Mouse (Mus musculus): ENCODE data around the gene Thsd4. TPM values are rescaled to one million over a fixed set of nuclear protein-coding genes. Genes with fewer than 3 reads are reported as not detected.
A peak's percentile ranks its signal among the peaks of the same experiment; 100 is the strongest.

Gene Thsd4
- total RNA-seq, 2 experiments from 2014 or later: 17.0 to 17.5 TPM

GRCm38 (mm10) chr9:60518216-60518615 lies 3.6 kb downstream of the Thsd4 start:
- intact Hi-C loops (cut with DNase I): no loop called here
- DNase-seq: no peak

DNA sequence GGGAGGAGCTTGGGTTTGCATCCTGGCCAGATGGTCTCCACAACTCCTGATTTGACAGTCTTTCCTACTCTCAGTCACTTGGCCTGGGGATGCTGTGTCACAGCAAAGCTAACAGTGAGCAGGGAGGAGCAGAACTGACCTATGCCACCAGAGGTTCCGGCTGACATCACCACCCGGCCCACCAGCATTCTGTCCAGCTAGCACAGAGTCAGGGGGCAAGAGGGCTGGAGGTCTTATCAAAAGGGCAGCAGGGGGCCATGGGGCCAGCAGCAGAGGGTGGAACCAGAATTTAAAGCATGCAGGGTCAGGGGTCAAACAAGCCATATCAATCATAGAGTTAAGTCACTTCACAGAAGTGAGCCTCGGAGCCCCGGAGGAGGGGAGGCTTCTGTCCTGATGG lies 4.7 kb downstream of the Thsd4 start:
- no peak for DNase-seq
- intact Hi-C loops (cut with DNase I): no loop called here

DNA sequence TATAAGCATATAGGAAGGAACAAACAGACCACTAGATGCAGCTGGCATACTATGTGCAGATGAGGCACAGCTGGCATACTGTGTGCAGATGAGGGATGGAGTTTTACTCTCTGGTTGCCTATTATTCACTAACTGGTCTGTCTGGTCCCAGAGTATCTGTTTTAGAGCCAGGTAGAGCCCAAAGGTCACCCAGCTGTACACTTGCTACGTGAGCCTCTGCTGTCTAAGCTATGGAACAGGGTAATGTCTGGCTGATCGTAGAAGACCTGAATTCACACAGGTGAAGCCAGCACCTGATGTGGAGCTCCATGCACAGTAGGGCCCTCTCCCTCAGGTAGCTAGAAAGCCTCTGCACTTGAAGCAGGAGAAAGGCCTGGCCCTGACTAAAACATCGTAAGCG lies 5.5 kb downstream of the Thsd4 start:
- intact Hi-C loops (cut with DNase I): no loop called here
- no peak for DNase-seq

DNA sequence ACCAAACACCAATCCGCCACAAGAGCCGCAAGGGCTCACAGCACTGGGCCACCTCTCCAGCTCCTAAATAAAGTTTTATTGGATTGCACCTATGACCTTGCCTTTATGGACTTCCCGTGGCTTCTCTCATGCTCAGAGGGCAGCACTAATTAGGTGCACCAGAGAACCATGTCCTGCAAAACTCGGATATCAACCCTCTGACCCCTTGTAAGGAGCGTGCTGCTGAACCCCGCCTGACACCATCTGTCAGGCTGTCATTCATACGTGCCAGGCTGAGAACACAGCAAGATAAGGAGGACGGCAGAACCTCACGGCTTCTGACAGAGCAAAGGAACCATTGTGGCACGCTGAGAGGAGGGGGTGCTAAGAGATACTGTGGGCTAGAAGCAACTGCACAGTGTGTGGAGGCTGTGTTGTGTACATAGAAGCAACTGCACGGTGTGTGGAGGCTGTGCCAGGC lies 8.5 kb downstream of the Thsd4 start:
- no peak for DNase-seq
- intact Hi-C loops (cut with DNase I): no loop called here

GRCm38 (mm10) chr9:60510876-60511275 lies 11.0 kb downstream of the Thsd4 start:
- intact Hi-C loops (cut with DNase I): no loop called here
- peak; percentile 54 to 63 for DNase-seq

GRCm38 (mm10) chr9:60506136-60506535 lies 15.7 kb downstream of the Thsd4 start:
- DNase-seq: peak; percentile 24 to 55

DNA sequence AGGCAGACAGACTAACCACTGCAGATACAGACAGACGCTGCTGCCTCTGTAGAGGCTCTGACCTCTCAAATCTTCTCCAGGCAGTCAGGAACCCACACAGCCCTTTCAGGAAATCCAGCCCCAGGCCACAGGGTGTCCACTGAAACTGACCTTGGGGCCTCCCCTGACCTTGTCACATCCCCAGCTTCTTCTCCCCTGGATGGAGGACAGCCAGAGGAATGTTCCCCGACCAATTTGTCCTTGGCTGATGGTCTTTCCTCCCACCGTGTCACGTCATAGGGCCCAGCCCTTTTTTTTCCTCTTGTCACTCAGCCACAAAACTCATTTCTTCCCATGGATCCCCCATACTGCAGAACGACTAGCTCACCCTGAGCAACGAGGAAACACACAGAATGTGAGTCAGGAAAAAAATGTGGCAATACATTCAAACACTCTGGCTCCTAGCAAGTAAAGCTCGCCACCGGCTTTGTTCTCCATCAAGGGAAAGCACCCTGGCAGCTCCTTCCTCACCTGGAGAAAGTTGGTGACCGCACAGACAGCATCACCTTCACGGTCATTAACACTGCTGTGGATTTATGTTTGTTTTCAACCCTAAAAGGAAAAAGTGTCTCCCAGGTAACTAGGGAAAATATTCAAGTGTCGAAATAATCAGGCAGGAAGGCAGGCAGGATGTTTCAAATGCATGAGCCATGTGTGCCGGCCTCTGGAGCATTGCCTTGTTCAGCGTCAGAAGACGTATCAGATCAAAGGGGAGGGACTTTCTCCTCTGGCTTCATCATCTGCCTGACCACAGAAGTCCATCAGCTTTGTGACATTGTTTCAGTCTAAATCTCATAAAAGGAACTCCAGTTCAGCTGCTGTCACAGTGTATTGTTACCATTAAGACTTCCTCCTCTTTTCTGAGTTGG lies 17.2 kb downstream of the Thsd4 start:
- intact Hi-C loops (cut with DNase I): no loop called here
- DNase-seq: peak in 1 of 2 experiments; percentile 66

More at GRCm38 (mm10) chr9:60506136-60506535, 15.7 kb downstream of the Thsd4 start:
- intact Hi-C loops (cut with DNase I): no loop called here

- intact Hi-C loops (cut with DNase I): no loop called here
- no peak for DNase-seq
Measured at GRCm38 (mm10) chr9:60502220-60502619, 19.6 kb downstream of the Thsd4 start.

- intact Hi-C loops (cut with DNase I): no loop called here
- DNase-seq: no peak
Measured at GRCm38 (mm10) chr9:60501504-60502179, 20.2 kb downstream of the Thsd4 start.

DNA sequence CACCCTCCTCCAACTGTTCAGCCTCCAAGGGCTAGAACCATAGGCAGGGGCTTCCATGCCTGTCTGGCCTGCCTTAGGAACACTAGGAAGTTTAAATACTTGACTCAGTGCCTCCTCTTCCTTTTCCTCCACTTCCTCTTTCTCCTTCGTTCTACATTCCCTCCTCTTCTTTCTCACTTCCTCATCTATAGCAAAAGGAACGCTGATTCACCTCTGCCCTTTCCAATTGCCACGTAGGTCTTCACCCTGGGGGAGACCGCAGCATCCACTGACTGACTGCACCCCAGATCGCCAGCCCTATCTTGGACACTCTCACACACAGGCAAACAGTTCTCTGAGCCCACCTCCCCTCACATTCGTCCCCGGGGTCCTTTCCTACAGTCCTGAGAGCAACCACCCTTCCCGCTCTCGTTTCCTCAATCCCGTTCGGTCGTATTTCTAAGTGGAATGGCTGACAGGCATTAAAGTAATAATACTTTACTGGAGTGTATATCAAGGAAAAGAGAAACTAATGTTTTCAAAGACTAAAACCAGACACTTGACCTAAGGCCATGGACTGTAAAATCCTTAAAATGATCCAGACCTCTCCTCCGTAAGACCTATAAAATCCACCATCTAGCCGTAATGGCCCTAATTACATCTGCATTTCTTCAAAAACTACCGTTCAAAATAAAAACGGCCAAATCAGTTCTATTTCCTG lies 29.4 kb downstream of the Thsd4 start:
- intact Hi-C loops (cut with DNase I): no loop called here
- no peak for DNase-seq

DNA sequence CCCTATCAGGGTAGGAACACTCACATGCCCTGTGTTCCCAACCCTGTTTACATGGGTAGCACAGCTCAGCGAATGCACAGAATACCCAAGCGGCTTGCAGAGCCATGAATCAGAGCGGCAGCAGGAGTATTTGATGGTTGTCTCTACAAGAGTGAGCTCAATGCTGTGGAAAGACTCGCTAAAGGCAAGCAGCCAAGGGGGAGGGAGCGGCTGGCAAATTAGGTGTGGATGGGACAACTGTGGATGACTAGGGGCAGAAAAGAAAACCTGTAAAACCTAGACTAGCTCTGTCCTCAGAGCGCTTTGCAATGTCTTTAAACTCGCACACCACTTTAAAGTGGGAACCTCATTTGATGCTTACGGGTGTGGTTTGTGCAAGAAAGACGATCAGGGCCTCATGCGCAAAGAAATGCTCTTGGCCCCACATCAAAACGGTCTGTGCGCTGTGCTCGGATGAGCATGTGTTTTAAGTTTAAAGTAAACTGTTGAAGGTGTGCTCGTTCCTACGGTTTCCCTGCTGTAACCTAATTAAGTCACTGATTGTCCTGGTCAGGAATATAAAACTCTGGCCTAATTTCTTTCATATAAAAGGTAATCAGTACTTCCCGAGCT lies 30.3 kb downstream of the Thsd4 start:
- DNase-seq: no peak
- intact Hi-C loops (cut with DNase I): no loop called here

GRCm38 (mm10) chr9:60491079-60491478 lies 30.8 kb downstream of the Thsd4 start:
- no peak for DNase-seq

GRCm38 (mm10) chr9:60488816-60489215 lies 33.0 kb downstream of the Thsd4 start:
- intact Hi-C loops (cut with DNase I): no loop called here
- no peak for DNase-seq

More at GRCm38 (mm10) chr9:60491079-60491478, 30.8 kb downstream of the Thsd4 start:
- intact Hi-C loops (cut with DNase I): no loop called here

- intact Hi-C loops (cut with DNase I): no loop called here
- DNase-seq: no peak
Measured at GRCm38 (mm10) chr9:60482165-60482564, 39.7 kb downstream of the Thsd4 start.

DNA sequence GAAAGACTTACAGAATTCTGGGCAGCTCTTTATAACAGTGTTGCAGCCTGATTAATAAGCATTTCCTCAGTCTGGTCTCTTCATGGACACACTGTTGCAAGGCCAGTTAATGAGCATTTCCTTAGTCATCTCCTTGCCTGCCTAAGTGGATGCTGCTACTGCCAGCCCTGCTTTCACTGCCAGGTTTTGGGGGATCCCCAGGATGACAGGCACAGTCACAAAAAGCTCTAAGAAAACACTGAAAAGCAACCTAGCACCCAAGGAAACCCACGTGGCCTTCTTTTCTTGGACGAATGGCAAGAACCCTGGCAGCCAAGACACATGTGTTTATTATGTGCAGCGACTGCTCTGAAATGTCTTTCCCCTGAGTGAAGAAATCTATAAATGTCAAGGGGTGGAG lies 41.8 kb downstream of the Thsd4 start:
- intact Hi-C loops (cut with DNase I): no loop called here
- peak; percentile 37 to 51 for DNase-seq

GRCm38 (mm10) chr9:60478806-60479205 lies 43.0 kb downstream of the Thsd4 start:
- intact Hi-C loops (cut with DNase I): no loop called here
- DNase-seq: no peak

DNA sequence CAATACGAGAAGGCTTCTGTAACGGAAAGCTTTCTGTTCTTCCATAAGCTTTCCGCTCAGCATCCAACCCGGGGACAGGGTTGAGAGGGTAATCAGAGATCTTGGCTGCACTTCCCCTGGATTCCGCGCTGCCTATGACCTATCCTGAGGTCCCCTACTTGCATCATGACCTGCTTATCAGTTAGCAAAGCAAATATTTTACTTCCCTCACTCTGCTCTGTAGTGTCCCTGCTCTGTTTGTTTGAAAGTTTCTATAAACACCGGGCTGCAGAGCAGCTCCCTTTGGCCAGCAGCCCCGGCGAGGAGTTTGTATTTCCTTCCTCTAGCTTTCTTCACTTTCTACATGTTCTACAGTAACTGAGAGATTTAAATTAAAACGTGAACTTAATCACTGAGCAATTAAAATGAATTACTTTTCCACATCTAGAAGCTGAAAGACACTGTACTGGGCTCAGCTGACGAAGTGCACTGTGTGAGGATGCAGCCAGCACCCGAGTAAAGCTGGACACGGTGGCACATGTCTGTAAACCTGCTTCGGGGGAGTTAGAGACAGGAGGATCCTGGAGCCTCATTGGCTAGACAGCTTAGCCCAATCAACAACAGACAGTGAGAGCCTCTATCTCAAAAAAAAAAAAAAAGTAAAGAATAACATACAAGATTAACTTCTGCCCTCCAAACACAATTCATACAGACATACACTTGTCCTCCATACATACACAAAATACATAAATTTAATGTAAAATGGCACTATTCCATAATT lies 43.7 kb downstream of the Thsd4 start:
- peak in 1 of 2 experiments; percentile 29 for DNase-seq
- intact Hi-C loops (cut with DNase I): no loop called here

GRCm38 (mm10) chr9:60460010-60460982 lies 61.5 kb downstream of the Thsd4 start:
- no peak for DNase-seq
- intact Hi-C loops (cut with DNase I): no loop called here

GRCm38 (mm10) chr9:60458468-60458962 lies 63.3 kb downstream of the Thsd4 start:
- peak in 1 of 2 experiments; percentile 31 for DNase-seq

More at GRCm38 (mm10) chr9:60458468-60458962, 63.3 kb downstream of the Thsd4 start:
- intact Hi-C loops (cut with DNase I): no loop called here

Data from heart, postnatal 10 days (tissue).